Mouse (Mus musculus) heart, postnatal 0 days (tissue): ENCODE data around the gene Rnf40.

Source experiments
- CTCF ChIP-seq: IDR thresholded peaks from 2 replicates; pipeline ENCODE4 v1.5.1; 2016; ENCODE audit warnings: antibody characterized with exemption, control low read depth, low read depth
- EP300 ChIP-seq: IDR thresholded peaks from 2 replicates; pipeline ENCODE4 v1.6.1; 2016; ENCODE audit warnings: antibody characterized with exemption, low read depth

DNA sequence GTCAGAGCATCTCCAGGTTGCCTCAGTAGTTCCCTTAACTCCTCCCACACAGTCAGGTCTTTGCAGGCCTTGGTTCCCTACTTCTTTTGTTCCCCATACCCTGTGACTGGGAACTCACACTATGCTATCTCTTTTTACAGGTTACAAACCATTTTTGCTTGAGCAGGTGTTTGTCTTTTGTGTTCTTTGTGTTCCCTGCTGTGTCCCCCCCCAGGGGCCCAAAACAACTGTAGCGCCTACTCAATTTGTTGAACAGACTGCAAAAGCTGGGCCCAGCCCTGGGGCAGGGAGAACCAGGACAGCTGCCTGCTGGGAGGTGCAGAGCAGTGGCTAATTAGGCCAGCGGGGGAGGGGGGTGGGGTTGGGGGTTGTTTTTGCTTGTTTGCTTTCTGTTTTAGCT is 29.4 kb downstream of the Rnf40 start:
- no peak for TF ChIP-seq CTCF
- no peak for TF ChIP-seq EP300
